Mouse (Mus musculus): ENCODE measurements at regions not wholly inside any gene's neighbourhood (a gene's known extent, or its start where the extent isn't known, plus 50 kb on each side); places are given as distances from the start of the nearest gene placed in this dataset.

GRCm38 (mm10) chr3:41173561-41173960 is 90.7 kb upstream of the Pgrmc2 start:
- no peak for DNase-seq

- DNase-seq: no peak
Measured at GRCm38 (mm10) chr3:41172306-41173215, 89.7 kb upstream of the Pgrmc2 start.

- no peak for DNase-seq
Measured at GRCm38 (mm10) chr3:41171772-41172171, 88.9 kb upstream of the Pgrmc2 start.

GRCm38 (mm10) chr3:41171310-41171709 is 88.5 kb upstream of the Pgrmc2 start:
- DNase-seq: no peak

- no peak for DNase-seq
Measured at GRCm38 (mm10) chr3:41170566-41170965, 87.7 kb upstream of the Pgrmc2 start.

GRCm38 (mm10) chr3:41169430-41169829 is 86.6 kb upstream of the Pgrmc2 start:
- DNase-seq: no peak

GRCm38 (mm10) chr3:41168181-41168967 is 85.5 kb upstream of the Pgrmc2 start:
- no peak for DNase-seq

GRCm38 (mm10) chr3:41167476-41167875 is 84.6 kb upstream of the Pgrmc2 start:
- DNase-seq: no peak

GRCm38 (mm10) chr3:41164736-41165135 is 81.9 kb upstream of the Pgrmc2 start:
- DNase-seq: no peak

GRCm38 (mm10) chr3:41163767-41164166 is 80.9 kb upstream of the Pgrmc2 start:
- DNase-seq: no peak

- no peak for DNase-seq
Measured at GRCm38 (mm10) chr3:41162514-41162913, 79.7 kb upstream of the Pgrmc2 start.

GRCm38 (mm10) chr3:41160648-41161047 is 77.8 kb upstream of the Pgrmc2 start:
- no peak for DNase-seq

GRCm38 (mm10) chr3:41158314-41158973 is 75.6 kb upstream of the Pgrmc2 start:
- no peak for DNase-seq

- no peak for DNase-seq
Measured at GRCm38 (mm10) chr3:41157428-41157827, 74.6 kb upstream of the Pgrmc2 start.

- DNase-seq: no peak
Measured at GRCm38 (mm10) chr3:41156562-41156961, 73.7 kb upstream of the Pgrmc2 start.

GRCm38 (mm10) chr3:41155132-41155760 is 72.4 kb upstream of the Pgrmc2 start:
- DNase-seq: no peak

GRCm38 (mm10) chr3:41154402-41154801 is 71.6 kb upstream of the Pgrmc2 start:
- DNase-seq: no peak

GRCm38 (mm10) chr3:41151989-41152388 is 69.1 kb upstream of the Pgrmc2 start:
- DNase-seq: no peak

GRCm38 (mm10) chr3:41140391-41140790 is 57.5 kb upstream of the Pgrmc2 start:
- no peak for DNase-seq

GRCm38 (mm10) chr3:41137931-41138330 is 55.1 kb upstream of the Pgrmc2 start:
- DNase-seq: no peak

GRCm38 (mm10) chr3:41132889-41133288 is 50.0 kb upstream of the Pgrmc2 start:
- no peak for DNase-seq

All from adrenal gland, adult 8-10 months (tissue).